Mouse (Mus musculus) spleen, adult 18-20 months (tissue): ENCODE measurements around the gene Tarsl2.
A peak's percentile ranks its signal among the peaks of the same experiment; 100 is the strongest.

Source experiments
- DNase-seq, 2 experiments: peaks; one replicate each; pipeline ENCODE4 v3.0.0; 2022; ENCODE audit warnings: mixed read lengths in 2 of 2

The Tarsl2 gene

DNA sequence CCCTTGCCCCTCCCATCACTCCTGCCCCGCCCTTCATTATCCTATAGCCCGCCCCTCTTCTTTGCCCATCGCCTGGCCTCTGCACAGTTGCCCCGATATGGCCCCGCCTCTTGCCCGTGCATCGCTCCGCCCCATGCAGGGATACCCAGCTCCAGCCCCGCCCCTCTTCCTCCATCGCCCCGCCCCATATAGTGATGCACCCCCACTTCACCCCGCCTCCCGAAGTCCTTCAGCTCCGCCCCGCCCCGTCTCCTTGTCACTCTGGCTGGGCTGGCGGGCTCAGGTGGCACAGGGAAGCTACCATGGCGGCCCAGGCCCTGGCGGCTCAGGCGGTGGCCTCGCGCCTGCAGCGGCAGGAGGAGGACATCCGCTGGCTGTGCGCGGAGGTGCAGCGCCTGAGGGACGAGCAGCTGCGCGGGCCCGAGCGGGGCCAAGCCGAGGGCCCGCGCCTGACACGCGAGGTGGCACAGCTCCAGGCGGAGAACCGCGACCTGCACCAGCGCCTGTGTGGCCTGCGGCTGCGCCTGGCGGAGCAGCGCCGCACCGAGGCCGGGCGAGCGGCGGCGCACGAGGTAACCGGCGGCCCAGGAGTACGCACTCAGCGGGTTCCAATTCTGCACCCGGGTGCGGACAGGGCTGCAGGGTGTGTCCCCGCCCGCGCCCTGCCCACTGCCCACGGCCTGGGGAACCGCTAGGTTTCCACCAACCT, at the start of gene Tarsl2:
TSS of gene Tarsl2 (plus strand) at position 256 of the 709 bp plus-strand sequence.
- peak; percentile 98 to 99 for DNase-seq

DNA sequence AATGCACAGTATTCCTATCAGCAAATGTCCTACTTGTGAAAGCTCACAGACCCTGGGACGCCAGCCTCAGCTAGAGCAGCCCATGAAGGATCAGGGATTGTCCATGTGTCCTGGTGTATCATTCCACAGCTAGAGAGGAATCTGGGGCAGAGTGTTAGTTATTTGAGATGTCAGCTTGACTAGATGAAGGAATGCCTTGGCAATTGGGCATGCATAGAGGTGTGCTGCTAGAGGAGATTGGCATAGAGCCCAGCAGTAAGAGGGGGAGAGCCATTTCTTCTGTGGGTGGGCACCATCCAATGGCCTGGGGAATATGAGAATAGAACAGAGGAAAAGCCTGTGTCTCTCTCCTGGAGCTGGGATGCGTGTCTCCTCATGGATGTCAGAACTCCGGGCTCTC, 38.6 kb upstream of the Tarsl2 start:
- DNase-seq = no peak

DNA sequence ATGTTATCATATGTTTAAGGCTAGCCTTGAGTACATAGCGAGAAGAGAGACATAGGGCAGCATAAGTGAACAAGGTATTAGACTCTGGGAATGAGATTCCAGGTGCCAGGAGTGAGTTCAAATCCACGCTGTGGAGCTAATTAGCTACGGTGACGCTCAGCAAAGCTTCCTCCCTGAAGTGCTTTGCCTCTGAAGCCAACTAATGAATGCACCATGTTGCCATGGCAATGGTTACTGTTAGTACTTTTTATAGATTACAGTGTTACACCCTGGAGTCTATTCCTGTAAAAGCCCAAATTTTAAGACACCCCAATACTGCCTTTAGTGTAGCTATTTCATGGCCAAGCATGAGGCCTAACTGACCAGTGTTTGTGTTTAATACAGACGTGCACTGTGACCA, 37.7 kb upstream of the Tarsl2 start:
- no peak for DNase-seq

DNA sequence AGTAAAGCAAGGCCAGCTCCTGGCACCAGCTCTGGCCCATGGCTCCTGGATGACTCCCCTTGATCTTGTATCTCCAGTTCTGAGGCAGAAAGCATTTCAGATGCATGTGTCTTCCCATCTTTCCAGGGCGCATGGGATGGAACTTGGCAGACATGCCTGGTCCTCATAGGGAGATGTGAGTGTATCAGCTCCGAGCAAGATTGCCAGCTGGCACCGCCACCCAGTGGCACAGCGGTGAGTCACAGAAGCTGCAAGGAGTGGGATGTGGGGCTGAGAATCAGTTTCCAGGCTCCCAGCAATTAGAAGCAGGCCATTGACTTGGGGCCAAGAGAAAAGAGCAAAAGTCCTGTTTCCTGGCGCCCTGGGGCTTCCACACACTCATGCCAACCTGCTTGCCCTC, 34.5 kb upstream of the Tarsl2 start:
- DNase-seq = no peak

DNA sequence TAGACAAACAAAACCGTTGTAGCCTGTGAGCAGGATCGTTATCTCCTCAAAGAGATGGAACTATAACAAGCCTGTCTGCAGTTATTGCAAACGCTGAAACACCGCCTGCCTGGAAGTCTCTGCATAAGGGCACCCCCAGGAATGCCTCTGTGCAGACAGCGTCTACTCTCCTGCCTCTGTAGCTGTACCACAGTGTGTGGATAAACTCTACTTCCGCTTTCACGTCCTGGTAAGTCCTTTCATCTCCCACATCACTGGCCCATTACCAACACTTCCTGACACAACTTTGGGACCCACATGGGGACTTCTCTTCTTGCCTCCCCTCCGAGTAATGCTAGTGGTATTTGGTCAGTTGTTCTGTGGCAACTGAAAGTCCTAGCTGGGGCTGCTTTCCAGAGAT, 34.0 kb upstream of the Tarsl2 start:
- DNase-seq = no peak

DNA sequence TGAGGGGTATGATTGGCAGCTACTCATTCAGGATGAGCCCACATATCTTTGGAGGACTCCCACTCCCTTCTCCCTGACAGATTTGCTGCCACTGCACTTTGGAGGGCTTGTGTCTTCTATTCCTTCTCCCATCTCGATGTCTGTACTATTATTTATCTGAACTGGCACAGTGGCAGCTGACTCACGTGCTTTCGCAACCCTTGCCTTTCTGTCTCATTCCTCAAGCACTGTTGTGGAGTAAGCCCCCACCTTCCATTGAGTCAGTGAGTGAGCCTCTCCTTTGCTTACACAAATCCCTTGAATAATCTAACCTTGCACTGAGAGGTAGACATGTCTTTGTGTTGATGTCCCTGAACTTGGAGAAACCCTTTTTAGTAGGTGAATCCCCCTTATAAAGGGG, 33.4 kb upstream of the Tarsl2 start:
- no peak for DNase-seq

DNA sequence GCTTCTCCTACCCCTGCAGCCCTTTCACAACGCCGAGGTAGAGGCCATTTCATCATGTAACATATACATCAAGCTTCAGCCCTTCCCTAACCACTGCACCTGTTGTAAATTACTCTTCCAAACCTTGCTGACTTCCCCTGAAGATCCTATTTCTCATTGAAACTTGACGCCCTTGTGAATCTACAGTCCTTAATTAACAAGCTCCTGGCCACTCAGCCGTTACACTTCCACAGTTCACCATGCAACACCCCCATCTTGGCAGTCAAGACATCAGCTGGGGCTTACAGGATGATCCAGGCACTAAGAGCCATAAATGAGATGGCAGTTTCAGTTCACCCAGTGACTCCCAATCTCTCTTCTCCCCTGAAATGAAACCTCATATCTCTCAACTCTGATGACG, 31.0 kb upstream of the Tarsl2 start:
- no peak for DNase-seq

DNA sequence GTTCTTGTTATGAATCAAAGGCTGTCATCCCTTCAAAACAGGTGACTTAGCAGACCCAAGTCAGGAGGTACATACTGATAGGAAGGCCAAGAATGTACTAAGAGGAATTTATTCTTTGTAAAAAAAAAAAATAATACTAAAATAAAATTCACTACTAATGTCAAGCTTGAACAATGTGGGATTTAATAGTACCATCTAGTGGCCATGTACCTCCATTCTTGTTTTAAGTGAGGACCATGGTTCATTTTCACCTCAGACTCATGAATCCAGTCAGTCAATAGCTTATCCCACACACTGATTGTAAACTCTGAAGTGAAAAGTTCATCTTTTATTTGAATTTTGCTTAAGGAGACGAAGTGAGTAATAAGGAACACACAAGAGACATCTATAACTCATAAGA, 25.9 kb upstream of the Tarsl2 start:
- no peak for DNase-seq

DNA sequence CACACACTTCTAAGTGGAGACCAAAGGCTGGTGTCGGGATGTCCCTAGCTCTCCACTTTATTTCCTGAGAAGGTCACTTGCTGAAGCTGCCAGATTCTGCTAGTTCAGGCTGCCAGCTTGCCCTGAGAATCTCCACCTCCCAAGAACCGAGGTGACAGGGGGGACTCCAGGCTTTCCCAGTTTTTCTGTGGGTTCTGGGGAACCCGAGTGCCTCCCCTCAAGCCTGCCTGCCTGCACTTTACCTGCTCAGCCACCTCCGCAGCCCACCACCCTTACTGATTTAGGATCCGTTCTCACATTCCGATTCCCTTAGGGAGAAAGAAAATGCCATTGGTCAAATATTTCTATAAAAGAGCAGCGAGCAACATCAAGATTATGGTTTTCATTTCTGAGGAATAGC, 24.0 kb upstream of the Tarsl2 start:
- DNase-seq = no peak

DNA sequence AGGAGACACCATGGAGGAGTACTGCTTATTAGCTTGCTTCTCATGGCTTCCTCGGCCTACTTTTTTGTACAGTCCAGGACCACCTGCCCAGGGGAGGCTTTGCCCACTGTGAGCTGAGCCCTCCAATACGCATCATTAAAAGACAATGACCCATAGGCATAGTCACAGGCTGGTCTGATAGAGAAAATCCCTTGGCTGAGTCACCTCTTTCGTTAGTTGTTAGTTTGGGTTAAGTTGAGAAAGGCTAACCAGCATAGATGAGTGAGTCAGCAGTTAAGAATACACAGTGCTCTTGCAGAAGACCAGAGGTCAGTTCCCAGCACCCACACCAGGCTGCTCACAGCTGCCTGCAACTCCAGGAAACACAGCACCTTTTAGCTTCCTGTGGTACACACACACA, 21.4 kb upstream of the Tarsl2 start:
- no peak for DNase-seq

DNA sequence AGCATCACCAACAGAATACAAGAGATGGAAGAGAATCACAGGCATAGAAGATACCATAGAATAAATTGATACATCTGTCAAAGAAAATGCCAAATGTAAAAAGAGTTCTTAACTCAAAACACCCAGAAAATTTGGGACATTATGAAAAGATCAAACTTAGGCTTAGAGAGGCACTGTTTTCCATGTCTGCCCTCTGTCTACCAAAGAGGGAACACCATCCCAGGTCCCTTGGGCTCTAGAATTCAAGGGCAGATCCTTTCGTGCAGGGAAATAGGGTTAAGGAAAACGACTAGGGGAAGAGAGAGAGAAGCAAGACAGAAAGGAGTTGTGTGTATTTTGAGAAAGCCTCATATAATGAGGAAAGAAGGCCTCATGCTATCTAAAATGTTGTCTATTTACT, 19.2 kb upstream of the Tarsl2 start:
- DNase-seq = no peak

DNA sequence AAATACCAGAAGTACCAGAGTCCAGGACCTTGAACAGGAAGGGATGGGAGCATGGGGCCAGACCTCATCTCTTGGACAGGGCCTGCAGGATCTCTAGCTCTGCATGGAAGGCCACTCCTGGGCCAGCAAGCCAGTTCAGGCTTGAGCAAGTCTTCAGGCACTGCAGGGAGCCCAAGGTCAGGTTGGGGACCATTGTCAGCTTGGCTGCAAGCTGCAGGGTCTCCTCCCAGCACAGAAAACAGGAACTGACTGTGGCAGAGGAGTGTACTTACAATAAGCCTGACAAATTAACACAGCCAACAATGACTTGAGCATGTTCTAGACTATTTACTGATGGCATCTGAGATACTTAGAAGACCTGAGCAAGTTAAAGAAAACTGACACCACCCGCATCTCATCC, 14.9 kb upstream of the Tarsl2 start:
- no peak for DNase-seq

DNA sequence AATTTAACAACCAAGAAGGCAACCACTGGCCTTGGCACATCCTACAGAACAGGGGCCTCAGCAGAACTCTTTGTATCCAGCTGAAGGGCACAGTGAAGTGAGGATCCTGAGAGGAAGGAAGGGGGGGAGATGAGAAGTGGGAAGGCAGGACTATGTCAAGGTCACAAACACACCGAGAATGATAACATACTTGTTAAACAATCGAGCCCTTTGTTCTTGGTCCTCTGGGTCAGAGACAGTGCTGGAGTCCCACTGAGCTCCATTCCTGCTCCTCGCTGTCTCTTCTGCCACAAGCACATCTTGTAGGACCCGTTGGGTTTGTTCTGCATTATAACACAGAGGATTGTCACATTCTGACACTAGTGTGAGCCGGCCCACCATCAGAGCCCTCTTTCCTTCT, 14.0 kb upstream of the Tarsl2 start:
- no peak for DNase-seq

DNA sequence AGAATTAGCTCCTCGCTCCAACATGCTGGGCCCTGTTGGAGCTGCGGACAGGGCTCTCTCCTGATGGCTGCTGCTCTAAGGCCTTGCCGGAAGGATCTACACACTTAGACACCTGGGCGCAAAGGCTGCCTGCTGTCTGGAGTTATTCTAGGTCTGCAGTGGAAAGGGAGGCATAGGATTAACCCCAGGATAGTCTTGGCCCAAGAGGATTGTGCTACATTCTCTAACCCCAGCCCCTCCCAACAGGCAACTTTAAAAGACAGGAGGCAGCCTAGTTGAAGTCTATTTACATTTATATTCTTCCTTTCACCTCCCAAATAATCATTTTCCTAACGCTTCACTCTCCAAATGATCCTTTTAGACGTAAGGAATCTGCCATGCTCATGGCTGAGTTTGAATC, 8.9 kb upstream of the Tarsl2 start:
- DNase-seq = no peak

DNA sequence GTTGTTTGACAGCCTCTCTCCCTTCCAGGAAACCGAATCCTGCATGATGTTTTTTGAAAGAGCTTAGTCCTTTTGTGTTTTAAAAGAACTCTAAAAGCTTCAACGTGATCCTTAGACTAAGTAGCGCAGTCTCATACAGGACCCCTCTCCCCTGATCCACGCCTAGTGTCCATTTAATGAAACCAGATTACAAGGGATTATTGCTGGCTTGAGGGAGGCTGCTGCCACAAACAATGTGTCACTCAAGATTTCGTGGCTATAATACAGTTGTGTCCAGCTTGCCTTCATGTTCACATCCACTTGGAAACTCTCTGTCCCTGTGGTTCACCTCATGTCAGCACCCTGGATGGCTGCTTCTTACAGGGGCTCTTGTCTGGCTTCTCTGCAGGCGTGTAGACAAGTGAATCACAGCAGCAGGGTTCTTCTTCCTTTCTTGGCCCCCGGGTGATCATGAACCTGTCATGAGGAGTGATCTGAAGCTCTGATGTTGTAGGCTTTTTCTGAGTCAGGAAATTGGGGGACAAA, 8.3 kb upstream of the Tarsl2 start:
- no peak for DNase-seq

DNA sequence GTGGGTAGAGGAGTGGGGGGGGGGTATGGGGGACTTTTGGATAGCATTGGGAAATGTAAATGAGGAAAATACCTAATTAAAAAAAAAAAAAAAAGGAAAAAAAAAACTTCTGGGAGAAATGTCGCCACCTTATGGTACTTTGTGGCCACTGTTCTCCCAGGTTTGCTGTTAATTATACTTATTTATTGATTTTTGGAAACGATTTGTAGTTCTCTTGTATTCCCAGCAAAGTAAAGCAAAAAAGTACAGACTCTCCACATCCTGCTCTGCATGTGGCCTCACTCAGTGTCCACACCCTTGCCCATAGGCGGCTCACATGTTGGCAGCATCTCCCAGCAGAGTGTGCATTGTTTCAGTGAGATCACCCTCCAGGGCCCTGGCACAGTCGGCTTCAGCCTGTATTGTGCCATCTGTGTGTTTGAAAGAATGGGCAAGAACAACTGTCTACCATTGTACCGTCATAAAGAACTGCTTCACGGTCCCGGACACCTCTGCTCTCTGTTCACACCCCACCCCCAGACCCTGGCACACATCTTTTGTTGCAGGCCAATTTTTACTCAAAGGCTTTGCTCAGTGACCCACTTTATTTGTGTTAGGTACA, 6.4 kb upstream of the Tarsl2 start:
- no peak for DNase-seq

DNA sequence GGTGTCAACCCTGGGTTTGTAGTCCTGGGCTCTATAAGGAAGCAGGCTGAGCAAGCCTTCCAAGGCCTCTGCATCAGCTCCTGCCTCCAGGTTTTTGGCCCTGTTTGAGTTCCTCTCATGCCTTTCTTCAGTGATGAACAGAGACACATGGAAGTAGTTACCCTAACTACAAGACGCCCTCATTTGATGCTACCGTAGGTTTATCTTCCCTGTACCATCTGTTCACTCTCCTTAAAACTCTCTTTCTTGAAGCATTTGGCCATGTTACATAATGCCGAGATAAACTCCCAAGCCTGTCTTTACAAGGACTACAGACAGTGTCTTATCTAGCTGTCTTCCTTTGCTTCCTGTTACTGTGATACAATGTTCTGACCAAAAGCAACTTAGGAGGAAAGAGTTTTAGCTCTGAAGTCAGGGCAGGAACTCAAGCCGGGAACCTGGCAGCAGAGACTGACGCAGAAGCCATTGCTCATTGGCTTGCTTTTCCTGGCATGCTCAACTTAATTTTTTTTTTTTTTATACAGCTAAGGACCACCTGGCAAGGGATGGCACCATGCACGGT, 4.8 kb upstream of the Tarsl2 start:
- no peak for DNase-seq

DNA sequence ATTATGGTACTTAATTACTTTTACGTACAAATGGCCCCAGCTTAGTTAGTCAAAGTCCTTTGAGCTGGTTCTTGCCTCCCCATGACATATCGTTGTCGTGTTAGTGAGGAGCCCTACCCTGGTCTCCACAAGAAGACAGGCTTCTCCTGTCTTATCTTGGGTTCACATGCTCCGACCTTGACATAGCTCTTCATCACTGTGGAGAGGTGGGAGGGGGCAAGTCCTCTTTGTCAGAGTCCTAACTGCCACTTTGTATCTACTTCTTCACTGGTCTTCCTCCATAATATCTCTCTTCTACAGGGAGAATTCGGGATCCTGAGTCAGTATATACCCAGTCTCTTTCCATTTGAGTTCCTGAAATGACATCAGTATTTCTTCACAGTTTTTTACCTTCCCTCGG, 4.0 kb upstream of the Tarsl2 start:
- no peak for DNase-seq

DNA sequence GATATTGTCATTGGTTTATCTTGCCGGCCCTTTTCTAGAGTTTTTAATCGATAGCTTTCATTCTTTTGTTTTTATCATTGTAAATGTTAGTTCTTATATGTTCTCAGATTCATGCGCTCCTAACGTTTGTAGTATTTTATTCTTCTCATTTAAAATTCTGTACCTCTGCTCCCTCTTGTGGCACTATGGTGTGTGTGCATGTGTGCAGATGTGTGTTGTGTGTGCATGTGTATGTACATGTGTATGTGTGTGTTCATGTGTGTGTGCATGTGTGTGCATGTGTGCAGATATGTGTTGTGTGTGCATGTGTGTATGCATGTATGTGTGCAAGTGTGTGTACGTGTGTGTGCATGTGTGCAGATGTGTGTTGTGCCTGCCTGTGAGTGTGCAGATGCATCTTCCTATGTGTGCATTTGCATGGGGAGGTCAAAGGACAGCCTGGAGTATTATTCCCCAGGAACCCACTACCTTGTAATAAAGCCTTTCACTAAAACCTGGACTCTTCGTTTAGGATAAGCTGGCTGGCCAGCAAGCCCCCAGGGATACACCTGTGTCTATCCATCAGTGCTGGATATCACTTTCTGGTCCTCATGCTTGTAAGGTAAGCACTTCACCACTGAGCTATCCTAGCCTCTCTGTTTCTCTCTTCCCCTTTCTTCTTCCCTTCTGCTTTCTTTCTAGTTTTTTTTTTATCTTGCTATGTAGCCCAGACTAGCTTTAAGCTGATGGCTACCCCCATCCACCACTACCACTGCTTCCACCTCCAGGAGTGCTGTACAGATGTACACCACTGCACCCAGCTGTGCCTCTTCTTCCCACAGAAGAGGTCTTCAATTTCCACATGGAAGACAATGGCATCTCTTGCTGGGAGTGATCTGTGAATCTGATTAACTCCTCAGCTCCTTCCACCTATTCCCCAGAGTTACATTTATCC, 2.1 kb upstream of the Tarsl2 start:
- DNase-seq = no peak

DNA sequence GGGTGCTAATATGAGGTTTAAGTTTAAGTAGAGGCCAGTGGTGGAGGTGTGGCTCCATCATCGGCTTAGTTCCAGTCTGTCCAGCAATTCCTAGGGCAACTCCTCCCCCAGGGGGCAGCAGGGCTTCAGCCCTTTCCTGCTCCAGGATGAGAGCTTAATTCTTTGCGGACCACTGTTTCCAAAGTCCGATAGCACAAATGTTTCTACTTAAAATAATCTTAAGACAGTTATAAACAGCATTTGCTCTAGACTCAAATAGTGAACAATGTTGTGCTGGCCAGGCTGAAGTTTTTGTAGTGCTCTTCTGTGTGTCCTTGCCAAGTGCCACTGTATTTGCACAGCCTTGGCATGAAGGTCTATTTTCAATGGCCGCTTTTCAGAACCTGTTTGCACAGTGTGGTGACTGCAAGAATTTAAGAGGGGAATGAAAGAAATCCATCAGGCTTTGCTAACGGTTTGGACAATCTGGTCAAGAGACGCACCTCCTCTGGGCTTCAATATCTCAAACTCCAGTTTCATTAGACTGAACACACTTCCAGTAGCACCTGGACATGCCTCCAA, 757 bp upstream of the Tarsl2 start:
- no peak for DNase-seq

DNA sequence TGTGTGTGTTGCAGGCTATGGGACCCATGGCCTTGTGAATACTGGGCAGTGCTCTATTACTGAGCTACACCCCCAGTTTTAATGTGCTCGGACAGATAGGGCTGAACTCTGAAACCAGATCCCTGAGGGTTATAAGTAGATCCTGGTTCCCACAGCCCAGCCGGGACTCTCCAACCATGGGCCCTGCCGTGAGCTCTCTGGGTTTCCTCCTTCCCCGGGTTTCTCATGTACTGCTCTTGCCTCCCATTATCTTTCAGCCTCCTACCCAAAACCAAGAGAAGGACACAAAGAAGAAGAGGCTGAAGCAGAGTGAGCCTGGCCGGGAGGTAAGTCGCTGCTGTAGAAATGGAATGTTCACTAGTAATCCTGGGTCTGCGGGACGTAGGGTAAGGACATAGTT, 1.3 kb downstream of the Tarsl2 start:
- DNase-seq = no peak

DNA sequence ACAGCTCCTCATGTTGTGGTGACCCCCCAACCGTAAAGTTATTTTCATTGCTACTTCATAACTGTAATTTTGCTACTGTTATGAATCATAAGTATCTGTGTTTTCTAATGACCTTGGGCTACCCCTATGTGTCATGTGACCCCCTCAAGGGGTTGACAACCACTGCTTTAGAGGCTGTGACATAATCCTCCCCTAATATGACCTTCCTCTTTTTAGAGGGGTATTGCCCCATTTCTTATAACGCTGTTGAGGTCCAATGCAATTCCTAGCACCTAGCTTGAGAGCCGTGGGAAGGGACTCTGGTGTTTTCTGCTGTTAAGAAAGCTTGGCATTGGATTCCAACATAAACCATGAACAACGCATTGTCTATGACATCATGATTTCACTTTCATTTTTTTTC, 6.0 kb downstream of the Tarsl2 start:
- DNase-seq = no peak

DNA sequence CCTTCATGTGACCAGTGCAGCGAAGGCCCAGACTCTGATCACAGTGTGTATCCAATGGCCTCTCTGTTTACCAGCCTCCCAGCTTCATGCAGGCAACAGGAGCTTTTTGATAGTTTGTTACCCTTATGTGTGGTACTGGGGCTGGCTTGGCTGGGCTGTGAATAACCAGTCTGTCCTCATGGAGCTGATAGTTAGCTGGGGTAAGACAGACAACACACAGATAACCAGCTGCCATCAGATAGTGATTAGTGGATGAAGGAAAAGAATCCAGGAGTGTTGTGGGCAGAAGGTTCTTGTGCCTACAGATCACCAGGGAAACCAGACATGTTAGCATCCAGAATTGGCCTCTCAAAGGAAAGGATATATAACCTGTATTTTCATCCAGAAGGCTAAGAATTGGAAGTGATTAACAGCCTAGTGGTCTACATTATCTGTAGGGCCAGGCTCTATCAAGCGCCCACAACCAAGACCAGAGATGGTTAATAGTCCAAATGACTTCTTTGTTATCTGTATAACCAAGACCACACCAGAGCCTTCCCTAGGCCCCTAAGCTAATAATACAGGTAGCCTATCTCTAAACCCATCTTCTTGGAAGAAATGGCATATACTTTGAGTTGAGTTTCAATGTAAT, 12.9 kb downstream of the Tarsl2 start:
- DNase-seq = no peak
